Mouse (Mus musculus) heart, embryonic 14.5 days (tissue): ENCODE results near the gene Myo1d. TPM values are rescaled to one million over a fixed set of nuclear protein-coding genes. Genes with fewer than 3 reads are reported as not detected.

Experiments
- ATAC-seq: fragments of 200-750 bp; cut with Nextera tagmentation; 2 replicates; pipeline ENCODE4 v1.8.0; 2017; ENCODE audit warnings: low read depth, moderate TSS enrichment; ENCODE audit not compliant: insufficient number of reproducible peaks, insufficient read depth, low FRiP score
- H3K27ac ChIP-seq, 2 experiments: fragments of 200-500 bp in 1 of 2; fragments of 300-500 bp in 1 of 2; sonication (generic) in 1 of 2; replicated peaks in 1 of 2; 2 replicates each; pipeline ENCODE4 v1.5.1; 2012 to 2014; ENCODE audit warnings: low read depth in 2 of 2, low read length in 2 of 2, control low read depth in 1 of 2, mild to moderate bottlenecking in 1 of 2, mixed read lengths in 1 of 2; ENCODE audit not compliant: control insufficient read depth in 1 of 2, insufficient read depth in 1 of 2
- H3K27me3 ChIP-seq: fragments of 300-500 bp; sonication (generic); 2 replicates; pipeline ENCODE4 v1.6.1; 2014; ENCODE audit warnings: mild to moderate bottlenecking, low read length, control low read depth; ENCODE audit not compliant: control insufficient read depth, insufficient read depth
- H3K36me3 ChIP-seq: fragments of 300-500 bp; sonication (generic); 2 replicates; pipeline ENCODE4 v1.6.1; 2014; ENCODE audit warnings: mild to moderate bottlenecking, control low read depth, low read length, mixed read lengths; ENCODE audit not compliant: control insufficient read depth, insufficient read depth
- H3K4me1 ChIP-seq, 2 experiments: fragments of 200-500 bp in 1 of 2; fragments of 300-500 bp in 1 of 2; sonication (generic) in 1 of 2; 2 replicates each; pipeline ENCODE4 v1.6.1; 2012 to 2014; ENCODE audit warnings: low read length in 2 of 2, control low read depth in 1 of 2, mixed read lengths in 1 of 2; ENCODE audit not compliant: control insufficient read depth in 2 of 2, insufficient read depth in 2 of 2
- H3K4me2 ChIP-seq: fragments of 300-500 bp; sonication (generic); 2 replicates; pipeline ENCODE4 v1.6.1; 2014; ENCODE audit warnings: mild to moderate bottlenecking, low read length
- H3K4me3 ChIP-seq, 2 experiments: fragments of 200-500 bp in 1 of 2; fragments of 300-500 bp in 1 of 2; sonication (generic) in 1 of 2; 2 replicates each; pipeline ENCODE4 v1.5.1; 2012 to 2014; ENCODE audit warnings: low read length in 2 of 2, mild to moderate bottlenecking in 2 of 2, control low read depth in 1 of 2, low read depth in 1 of 2, moderate library complexity in 1 of 2; ENCODE audit not compliant: control insufficient read depth in 1 of 2, insufficient read depth in 1 of 2
- H3K9ac ChIP-seq: fragments of 300-500 bp; sonication (generic); 2 replicates; pipeline ENCODE4 v1.6.1; 2014; ENCODE audit warnings: mild to moderate bottlenecking, low read length
- H3K9me3 ChIP-seq: fragments of 300-500 bp; sonication (generic); 2 replicates; pipeline ENCODE4 v1.6.1; 2016; ENCODE audit warnings: low read length, control low read depth; ENCODE audit not compliant: control insufficient read depth
- WGBS: fragments of 180-500 bp; shearing (Covaris S2); extraction: QIAGEN DNeasy Blood & Tissue Kit; methylation state at CpG from one replicate; pipeline ENCODE4 v1.1.7; 2014; 5-methylcytosine and 5-hydroxymethylcytosine counted together
- polyA plus RNA-seq: library from polyadenylated mRNA; unstranded; fragments of >200 nt; fragmentation: Nextera tagmentation; extraction: Ambion mirVana; gene quantifications from 2 replicates; pipeline ENCODE4 v1.2.1, GENCODE M21; 2014

The Myo1d gene
- polyA plus RNA-seq, 1 experiment from 2014 or later = 9.6 TPM

DNA sequence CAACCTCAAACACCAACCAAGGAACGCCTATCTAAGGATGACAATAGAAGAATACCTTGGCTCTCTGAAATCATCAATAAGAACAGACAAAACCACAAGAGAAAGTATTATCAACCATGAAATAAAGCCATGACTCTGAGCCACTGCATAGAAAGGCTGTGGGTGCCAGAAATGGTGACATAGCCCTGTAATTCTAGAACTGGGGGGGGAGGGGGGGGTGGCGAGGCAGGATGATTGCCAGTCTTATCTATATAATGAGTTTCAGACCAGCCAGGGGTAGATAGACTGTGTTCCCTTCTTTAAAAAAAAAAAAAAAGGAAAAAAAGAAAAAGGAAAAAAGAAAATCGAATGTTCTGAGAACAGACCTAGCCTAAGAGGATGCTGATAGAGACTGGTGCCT lies 81.1 kb downstream of the Myo1d start:
- H3K9me3 ChIP-seq = no peaks in the 10 kb centered on the region
- ATAC-seq = no peak
- peaks cover 0 to 3% of the 10 kb centered on the region in 2 experiments; a peak in 2 of 4 replicates for H3K4me1 ChIP-seq
- 60% methylated on average over 3 of the region's 3 CpGs for WGBS
- H3K4me2 ChIP-seq = no peak overlapping the region
- no peaks in the 10 kb centered on the region for H3K27me3 ChIP-seq
- no peaks in the 10 kb centered on the region for H3K36me3 ChIP-seq
- no peak overlapping the region for H3K27ac ChIP-seq
- no peak overlapping the region for H3K9ac ChIP-seq
- H3K4me3 ChIP-seq = no peak overlapping the region

DNA sequence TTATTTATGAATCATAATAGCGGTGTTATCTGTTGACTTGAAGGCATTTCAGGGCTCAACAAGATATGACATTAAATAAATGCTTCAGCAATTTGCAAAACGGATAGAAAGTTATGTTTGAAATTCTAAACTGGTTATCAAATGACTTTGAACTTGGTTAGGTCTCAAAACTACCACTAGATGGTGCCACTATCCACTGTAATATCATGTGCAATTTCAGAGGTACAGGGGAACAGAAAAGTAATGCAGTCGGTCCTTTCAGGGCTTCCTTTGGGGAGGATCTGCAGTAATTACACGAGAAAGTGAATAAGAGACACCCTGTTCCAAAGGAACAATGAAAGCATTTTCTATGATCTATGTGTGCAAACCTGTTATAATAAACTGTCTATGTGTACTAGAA lies 83.5 kb downstream of the Myo1d start:
- Histone ChIP-seq H3K36me3 (no peaks in the 10 kb centered on the region), H3K9ac (no peak overlapping the region), H3K27me3 (no peaks in the 10 kb centered on the region), H3K27ac (no peak overlapping the region), H3K4me3 (no peak overlapping the region), H3K4me2 (no peak overlapping the region), H3K9me3 (no peaks in the 10 kb centered on the region), H3K4me1 (peaks cover 0 to 3% of the 10 kb centered on the region in 2 experiments; a peak in 1 of 4 replicates)
- ATAC-seq = no peak
- WGBS = 8% methylated on average over 4 of the region's 4 CpGs

GRCm38 (mm10) chr11:80684603-80685002 lies 95.2 kb downstream of the Myo1d start:
- Histone ChIP-seq H3K9ac (no peak overlapping the region), H3K36me3 (no peaks in the 10 kb centered on the region), H3K4me2 (no peak overlapping the region), H3K27ac (no peak overlapping the region), H3K4me1 (peaks cover 3 to 10% of the 10 kb centered on the region in 2 experiments; a peak in 3 of 4 replicates), H3K27me3 (no peaks in the 10 kb centered on the region), H3K9me3 (no peaks in the 10 kb centered on the region), H3K4me3 (no peak overlapping the region)
- 71% methylated on average over 5 of the region's 5 CpGs for WGBS
- ATAC-seq = no peak

DNA sequence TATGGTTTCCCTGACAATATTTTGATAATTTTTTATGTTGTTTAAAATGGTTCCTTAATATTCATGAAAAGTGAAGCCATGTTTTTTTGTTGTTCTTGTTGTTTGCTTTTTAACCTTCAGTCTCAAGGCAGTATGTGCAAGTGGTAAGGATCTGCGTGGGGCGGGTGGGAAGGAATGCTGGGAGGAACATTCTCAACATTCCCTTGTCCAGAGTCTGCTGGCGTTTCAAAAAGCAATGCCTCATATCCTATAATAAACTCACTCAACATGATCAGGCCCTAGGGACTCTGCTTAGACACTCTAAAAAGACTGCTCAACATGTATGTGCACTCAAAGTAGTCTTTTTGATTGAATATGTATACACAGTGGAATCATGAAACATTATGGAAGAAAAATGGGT lies 97.1 kb downstream of the Myo1d start:
- Histone ChIP-seq H3K27ac (peak overlapping the region in 1 of 2 experiments; percentile 33; a peak in 1 of 4 replicates), H3K4me1 (peaks cover 3 to 10% of the 10 kb centered on the region in 2 experiments; a peak in 3 of 4 replicates), H3K9me3 (no peaks in the 10 kb centered on the region), H3K27me3 (no peaks in the 10 kb centered on the region), H3K4me2 (no peak overlapping the region), H3K36me3 (no peaks in the 10 kb centered on the region), H3K4me3 (no peak overlapping the region), H3K9ac (no peak overlapping the region)
- 16% methylated on average over 3 of the region's 3 CpGs for WGBS
- no peak for ATAC-seq

DNA sequence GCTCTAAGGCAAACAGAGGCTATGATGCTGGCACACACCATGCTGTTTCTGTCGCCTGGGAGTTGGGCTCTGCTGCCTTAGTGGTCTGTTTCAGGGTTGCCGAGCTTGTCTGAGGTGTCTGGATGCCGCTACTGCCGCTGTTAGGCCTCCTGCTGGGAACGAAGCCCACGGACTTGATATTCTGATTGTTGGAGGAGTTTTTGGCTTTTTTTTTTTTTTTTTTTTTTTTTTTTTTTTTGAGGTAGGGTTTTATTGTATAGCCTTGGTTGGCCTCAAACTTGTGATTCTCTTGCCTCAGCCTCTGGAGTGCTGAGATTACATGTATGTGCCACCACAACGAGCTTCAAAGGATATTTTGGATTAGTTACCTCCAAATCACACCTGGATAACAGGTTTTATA lies 106.8 kb downstream of the Myo1d start:
- H3K9ac ChIP-seq = no peak overlapping the region
- H3K4me2 ChIP-seq = no peak overlapping the region
- no peaks in the 10 kb centered on the region for H3K36me3 ChIP-seq
- H3K9me3 ChIP-seq = no peaks in the 10 kb centered on the region
- H3K4me1 ChIP-seq = no peaks in the 10 kb centered on the region
- WGBS = 44% methylated on average over 7 of the region's 7 CpGs
- H3K4me3 ChIP-seq = no peak overlapping the region
- no peaks in the 10 kb centered on the region for H3K27me3 ChIP-seq
- H3K27ac ChIP-seq = no peak overlapping the region
- ATAC-seq = no peak

DNA sequence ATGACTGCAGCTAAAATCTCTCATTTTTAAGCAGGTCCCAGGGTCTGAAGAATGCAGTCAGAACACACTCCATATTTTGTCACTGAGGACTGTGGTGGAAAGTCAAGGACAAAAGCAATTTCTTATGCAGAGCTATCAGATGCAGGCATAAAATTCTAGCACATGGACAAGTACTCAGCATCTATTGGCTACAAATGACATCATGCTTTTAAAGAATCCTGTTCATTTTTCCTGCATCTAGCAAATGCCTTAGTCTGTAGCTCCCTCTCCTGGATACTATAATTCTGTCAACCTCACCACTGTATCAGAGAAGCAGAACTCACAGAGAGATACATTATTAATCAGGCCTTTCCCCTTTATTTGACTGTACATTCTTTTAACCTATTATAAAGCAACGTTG lies 109.4 kb downstream of the Myo1d start:
- Histone ChIP-seq H3K4me1 (no peaks in the 10 kb centered on the region), H3K36me3 (no peaks in the 10 kb centered on the region), H3K27me3 (no peaks in the 10 kb centered on the region), H3K9ac (no peak overlapping the region), H3K4me2 (no peak overlapping the region), H3K4me3 (no peak overlapping the region), H3K9me3 (no peaks in the 10 kb centered on the region), H3K27ac (no peak overlapping the region)
- no peak for ATAC-seq
- WGBS = 23% methylated on average over 1 of the region's 1 CpGs

- no peaks in the 10 kb centered on the region for H3K9me3 ChIP-seq
- H3K36me3 ChIP-seq = no peaks in the 10 kb centered on the region
- H3K27me3 ChIP-seq = no peaks in the 10 kb centered on the region
- no peak overlapping the region for H3K9ac ChIP-seq
- no peak overlapping the region for H3K4me3 ChIP-seq
- 60% methylated on average over 4 of the region's 4 CpGs for WGBS
- no peak for ATAC-seq
- no peak overlapping the region for H3K27ac ChIP-seq
- H3K4me2 ChIP-seq = no peak overlapping the region
- no peaks in the 10 kb centered on the region for H3K4me1 ChIP-seq
Measured at GRCm38 (mm10) chr11:80669934-80670333, 109.9 kb downstream of the Myo1d start.

DNA sequence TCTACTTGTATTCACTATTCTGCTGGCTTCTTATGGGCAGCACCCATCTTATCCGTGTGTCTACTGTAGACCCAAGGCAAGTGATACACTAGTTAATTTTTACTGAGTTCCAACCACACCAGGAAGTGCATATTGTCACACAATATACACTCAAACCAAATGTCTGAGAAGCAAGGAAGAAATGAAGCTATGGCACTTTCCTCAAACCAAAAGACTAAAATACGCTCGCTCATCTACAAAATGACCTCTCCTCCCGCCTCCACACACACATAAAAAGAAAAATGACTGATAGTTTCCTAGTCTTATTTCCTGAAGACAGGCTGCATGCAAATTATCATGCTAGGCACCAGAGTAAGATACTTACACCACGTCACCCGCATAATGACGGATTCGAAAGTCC lies 113.6 kb downstream of the Myo1d start:
- Histone ChIP-seq H3K36me3 (0 out of 2 replicates have a peak, but pooled peaks cover 3% of the 10 kb centered on the region), H3K9me3 (no peaks in the 10 kb centered on the region), H3K4me1 (no peaks in the 10 kb centered on the region), H3K27ac (no peak overlapping the region), H3K27me3 (no peaks in the 10 kb centered on the region), H3K9ac (no peak overlapping the region), H3K4me2 (no peak overlapping the region), H3K4me3 (no peak overlapping the region)
- no peak for ATAC-seq
- 86% methylated on average over 8 of the region's 8 CpGs for WGBS
